Mouse (Mus musculus): Measurements from ENCODE around the gene Cdc42ep3. TPM values are rescaled to one million over a fixed set of nuclear protein-coding genes. Genes with fewer than 3 reads are reported as not detected.

Gene Cdc42ep3
- polyA plus RNA-seq, 1 experiment, result 32.5 TPM

DNA sequence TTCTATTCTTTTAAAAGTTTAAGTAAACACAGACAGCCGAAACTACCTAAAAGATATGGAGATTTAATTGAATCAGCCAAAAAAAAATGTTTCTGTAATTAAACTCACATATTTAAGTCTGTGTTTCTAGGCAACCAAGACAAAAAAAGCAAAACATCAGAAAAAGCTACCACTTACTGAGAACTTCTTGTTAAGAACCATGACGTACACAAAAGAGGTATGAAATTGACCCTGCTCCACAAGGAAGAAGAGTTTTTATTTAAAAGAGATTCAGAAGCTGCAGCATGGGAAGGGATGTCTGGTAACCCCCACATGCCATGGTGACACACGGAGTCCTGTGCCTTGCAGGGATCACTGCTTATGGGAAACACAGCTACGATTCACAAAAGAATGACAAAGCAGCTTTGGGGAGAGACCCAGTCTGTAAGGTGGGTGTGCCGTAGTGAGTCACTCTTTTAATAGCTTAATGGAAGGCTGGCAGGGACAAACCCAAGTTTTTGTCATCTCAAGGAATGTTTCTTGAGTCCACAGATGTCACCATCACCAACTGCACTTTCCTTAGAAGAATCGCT is 69.8 kb downstream of the Cdc42ep3 start:
- Histone ChIP-seq H3K79me3 (ENCODE audit: low read depth) (no peaks in the 10 kb centered on the region), H3K79me2 (ENCODE audit: control insufficient read depth, insufficient read depth) (no peaks in the 10 kb centered on the region), H3K4me3 (ENCODE audit: insufficient read depth, poor library complexity, severe bottlenecking) (no peak overlapping the region), H3K27me3 (ENCODE audit: control insufficient read depth, insufficient read depth, insufficient read length) (no peaks in the 10 kb centered on the region), H3K36me3 (ENCODE audit: control insufficient read depth, insufficient read depth) (no peaks in the 10 kb centered on the region), H3ac (ENCODE audit: control insufficient read depth, insufficient read length, low read depth) (no peak overlapping the region)
- peak; percentile 61 for TF ChIP-seq FOSL1 (IDR thresholded peaks at IDR 0.05; ENCODE audit: insufficient read depth, low read length, poor library complexity, severe bottlenecking)
- no peak for TF ChIP-seq MYOG (IDR thresholded peaks at IDR 0.05; ENCODE audit: control insufficient read depth, extremely low read depth, insufficient read length)
- peak; percentile 68 for TF ChIP-seq MAX (IDR thresholded peaks at IDR 0.05)
